In genomic region chr15:80706596-80706995, GRCm38 (mm10) we compare ENCODE assay signal across 9 mouse cellular contexts. TPM values are rescaled to one million over a fixed set of nuclear protein-coding genes. Genes with fewer than 3 reads are reported as not detected.
DNase-seq lines count a peak whose midpoint lies in the region; ATAC-seq and TF ChIP-seq lines count a peak whose summit lies in the region.
"Had no signal": no experiment of that assay in that cellular context is flagged by ENCODE, and none has a peak within 500 bp of the region (broad histone marks: within the 10 kb centered on the region; RNA-seq: fewer than 3 reads in every experiment).

No protein-coding gene starts in this region.

- DNase-seq in heart, embryonic 10.5 days (ENCODE audit: low spot score), result no peak
- DNase-seq in heart, postnatal 10 days, result no peak
- no peak for DNase-seq in CH12.LX (ENCODE audit: extremely low read depth)
- peak; percentile 31 for DNase-seq in forebrain, postnatal 0 days
- DNase-seq in frontal cortex, postnatal 25 days (ENCODE audit: low spot score in 2 of 2), result no peak
- DNase-seq in embryo, embryonic 9.5 days (ENCODE audit: extremely low spot score), result no peak
- no peak for DNase-seq in spleen, postnatal 36 days (ENCODE audit: low spot score in 2 of 2)

- no peak for TF ChIP-seq RAD21 in CH12.LX (IDR thresholded peaks at IDR 0.05; ENCODE audit: low read depth, low read length)

- intact Hi-C loops in heart, postnatal 10 days (cut with DNase I), result loop anchor here (1.0 to 2.0 kb wide), 3 partner anchors 92 to 242 kb away; partner anchors contain the start of gene Adsl

- TF ChIP-seq CTCF in CH12.LX (conservative IDR thresholded peaks at IDR 0.05 in 1 of 2, IDR thresholded peaks at IDR 0.05 in 1 of 2; ENCODE audit: low read depth in 2 of 2, low read length in 2 of 2), result no peak
- TF ChIP-seq CTCF in forebrain, postnatal 0 days (IDR thresholded peaks at IDR 0.05; ENCODE audit: low read depth), result no peak

- peak overlapping the region; percentile 80 for H3K4me2 ChIP-seq in CH12.LX (ENCODE audit: insufficient read depth, low read depth, poor library complexity, severe bottlenecking)
- peak overlapping the region; percentile 58 for H3K4me2 ChIP-seq in forebrain, postnatal 0 days (ENCODE audit: low read depth)
- H3K4me2 ChIP-seq in liver, embryonic 15.5 days, result peak overlapping the region; percentile 70

- no peak for TF ChIP-seq POLR2A in CH12.LX (IDR thresholded peaks at IDR 0.05; ENCODE audit: low read depth, low read length)

- 38% methylated on average over 11 of the region's 11 CpGs for WGBS in heart, embryonic 10.5 days
- 15% methylated on average over 11 of the region's 11 CpGs for WGBS in forebrain, postnatal 0 days
- WGBS in liver, embryonic 15.5 days (ENCODE audit: insufficient replicate concordance), result 19% methylated on average over 11 of the region's 11 CpGs

- no peak for TF ChIP-seq EP300 in CH12.LX (IDR thresholded peaks at IDR 0.05; ENCODE audit: low read length)

- H3K9me3 ChIP-seq in heart, embryonic 10.5 days, result no peaks in the 10 kb centered on the region
- no peaks in the 10 kb centered on the region for H3K9me3 ChIP-seq in CH12.LX (replicated peaks; ENCODE audit: low read length)
- H3K9me3 ChIP-seq in forebrain, postnatal 0 days (ENCODE audit: low read length), result no peaks in the 10 kb centered on the region
- H3K9me3 ChIP-seq in liver, embryonic 15.5 days (replicated peaks), result no peaks in the 10 kb centered on the region

- peaks cover 19% of the 10 kb centered on the region for H3K4me1 ChIP-seq in heart, embryonic 10.5 days
- peaks cover 8 to 32% of the 10 kb centered on the region in 2 experiments for H3K4me1 ChIP-seq in CH12.LX (ENCODE audit: control insufficient read depth in 1 of 2, insufficient read depth in 2 of 2)
- H3K4me1 ChIP-seq in forebrain, postnatal 0 days (ENCODE audit: insufficient read depth), result peaks cover 14% of the 10 kb centered on the region
- H3K4me1 ChIP-seq in liver, embryonic 15.5 days (replicated peaks), result peaks cover 31% of the 10 kb centered on the region

- H3K79me2 ChIP-seq in CH12.LX (replicated peaks; ENCODE audit: control insufficient read depth, extremely low read depth, insufficient read depth, poor library complexity, severe bottlenecking), result no peaks in the 10 kb centered on the region

- ATAC-seq in forebrain, postnatal 0 days, result no peak
- no peak for ATAC-seq in liver, embryonic 15.5 days (ENCODE audit: insufficient read depth)

- H3K27ac ChIP-seq in heart, embryonic 10.5 days, result peak overlapping the region; percentile 69
- H3K27ac ChIP-seq in CH12.LX (ENCODE audit: insufficient read depth, low read depth), result no peak overlapping the region
- 0 out of 2 replicates have a peak overlapping the region, but pooled peaks have one; percentile 9 for H3K27ac ChIP-seq in forebrain, postnatal 0 days (ENCODE audit: low read depth, low read length)
- H3K27ac ChIP-seq in liver, embryonic 15.5 days (replicated peaks), result peak overlapping the region; percentile 6

- H3K4me3 ChIP-seq in heart, embryonic 10.5 days, result peak overlapping the region; percentile 51
- H3K4me3 ChIP-seq in CH12.LX (replicated peaks in 1 of 3; ENCODE audit: low read depth in 2 of 3, low read length in 2 of 3, poor library complexity in 1 of 3), result peak overlapping the region in 2 of 3 experiments; percentile 28 to 45
- peak overlapping the region; percentile 28 for H3K4me3 ChIP-seq in forebrain, postnatal 0 days (ENCODE audit: low read depth, low read length)
- H3K4me3 ChIP-seq in liver, embryonic 15.5 days (replicated peaks), result peak overlapping the region; percentile 40

- in situ Hi-C loops in CH12.LX (cut with MboI; ENCODE audit: low pct_ligation_motif_present, low pct_unique_long_range_greater_than_20kb, low sequenced_read_pairs), result loop anchor here (10.0 to 25.0 kb wide), 2 partner anchors 238 to 481 kb away; partner anchors contain the start of genes Adsl and Mrtfa

- H3K36me3 ChIP-seq in heart, embryonic 10.5 days, result no peaks in the 10 kb centered on the region
- H3K36me3 ChIP-seq in CH12.LX (replicated peaks in 1 of 2; ENCODE audit: control insufficient read depth in 1 of 2, insufficient read depth in 1 of 2, low read length in 1 of 2), result no peaks in the 10 kb centered on the region
- H3K36me3 ChIP-seq in forebrain, postnatal 0 days (ENCODE audit: insufficient read depth), result no peaks in the 10 kb centered on the region
- no peaks in the 10 kb centered on the region for H3K36me3 ChIP-seq in liver, embryonic 15.5 days (replicated peaks)

- peak overlapping the region; percentile 66 for H3K9ac ChIP-seq in CH12.LX (ENCODE audit: insufficient read depth, low read depth)
- H3K9ac ChIP-seq in forebrain, postnatal 0 days, result peak overlapping the region; percentile 31; the same call in 1 of the 2 replicates
- H3K9ac ChIP-seq in liver, embryonic 15.5 days, result peak overlapping the region; percentile 31; the same call in 1 of the 2 replicates

- H3K27me3 ChIP-seq in heart, embryonic 10.5 days (ENCODE audit: insufficient read depth, poor library complexity, severe bottlenecking), result peaks cover 8% of the 10 kb centered on the region; the same call in 1 of the 2 replicates
- no peaks in the 10 kb centered on the region for H3K27me3 ChIP-seq in CH12.LX (replicated peaks)
- no peaks in the 10 kb centered on the region for H3K27me3 ChIP-seq in forebrain, postnatal 0 days (ENCODE audit: insufficient read depth, low read length)
- no peaks in the 10 kb centered on the region for H3K27me3 ChIP-seq in liver, embryonic 15.5 days

- dilution Hi-C loops in CH12.LX (cut with MboI; ENCODE audit: extremely low pct_ligation_motif_present, extremely low pct_unique_long_range_greater_than_20kb, low sequenced_read_pairs), result no loop called here

TF ChIP-seq in CH12.LX, 34 proteins besides CTCF, POLR2A, EP300 and RAD21:
- no peak for TF ChIP-seq SIN3A (IDR thresholded peaks at IDR 0.05; ENCODE audit: low read length)
- no peak for TF ChIP-seq MEF2A (IDR thresholded peaks at IDR 0.05; ENCODE audit: borderline replicate concordance, low read depth, low read length)
- TF ChIP-seq USF1 (IDR thresholded peaks at IDR 0.05; ENCODE audit: low read depth, low read length), result no peak
- TF ChIP-seq NRF1 (IDR thresholded peaks at IDR 0.05; ENCODE audit: low read depth, low read length), result no peak
- no peak for TF ChIP-seq RCOR1 (conservative IDR thresholded peaks at IDR 0.05; ENCODE audit: low read depth, low read length)
- no peak for TF ChIP-seq IRF4 (IDR thresholded peaks at IDR 0.05; ENCODE audit: low read depth, low read length)
- TF ChIP-seq ZC3H11A (IDR thresholded peaks at IDR 0.05; ENCODE audit: low read depth, low read length), result no peak
- no peak for TF ChIP-seq ETS1 (conservative IDR thresholded peaks at IDR 0.05; ENCODE audit: low read depth, low read length)
- no peak for TF ChIP-seq SMC3 (IDR thresholded peaks at IDR 0.05; ENCODE audit: low read depth, low read length)
- no peak for TF ChIP-seq CHD1 (IDR thresholded peaks at IDR 0.05; ENCODE audit: low read depth, low read length)
- TF ChIP-seq TBP (conservative IDR thresholded peaks at IDR 0.05; ENCODE audit: low read depth, low read length), result no peak
- no peak for TF ChIP-seq ELF1 (IDR thresholded peaks at IDR 0.05; ENCODE audit: low read depth, low read length)
- TF ChIP-seq BHLHE40 (IDR thresholded peaks at IDR 0.05; ENCODE audit: low read depth, low read length), result no peak
- TF ChIP-seq TCF12 (IDR thresholded peaks at IDR 0.05; ENCODE audit: low read depth, low read length), result no peak
- no peak for TF ChIP-seq USF2 (conservative IDR thresholded peaks at IDR 0.05; ENCODE audit: low read depth, low read length)

RNA-seq across cellular contexts. Expression of gene Tnrc6b, which starts 4.5 kb away (rescaled TPM):
- polyA plus RNA-seq in heart, embryonic 10.5 days (2016; fragmentation: Nextera tagmentation; extraction: Ambion mirVana), result 28.5 and 40.2 TPM in 2 replicates
- 10 to 100 TPM; 56.1 to 56.4 TPM for total RNA-seq in heart, postnatal 10 days (2021)
- total RNA-seq in CH12.LX (2012; rRNA removed) (16.1 and 16.2 TPM in 2 replicates), CH12.LX (2014; rRNA removed) (5.1 and 6.0 TPM in 2 replicates)
- polyA plus RNA-seq in CH12.LX (2012; ENCODE audit: insufficient read length, low read depth), result 15.0 and 17.1 TPM in 2 replicates
- 21.8 and 24.0 TPM in 2 replicates for total RNA-seq in forebrain, postnatal 0 days (2014; rRNA removed)
- polyA plus RNA-seq in forebrain, postnatal 0 days (2015; fragmentation: Nextera tagmentation; extraction: Ambion mirVana), result 10.3 and 21.0 TPM in 2 replicates
- polyA plus RNA-seq in liver, embryonic 15.5 days (2015; fragmentation: Nextera tagmentation; extraction: Ambion mirVana), result 18.3 and 20.8 TPM in 2 replicates

RNA-seq across cellular contexts. Expression of gene Fam83f, which starts 34.9 kb away (rescaled TPM):
- 0.31 and 0.50 TPM in 2 replicates for polyA plus RNA-seq in heart, embryonic 10.5 days (2016; fragmentation: Nextera tagmentation; extraction: Ambion mirVana)
- total RNA-seq in heart, postnatal 10 days (2021), result under 1 TPM; 0.19 to 0.22 TPM
- 0.04 and 0.08 TPM in 2 replicates for total RNA-seq in CH12.LX (2012; rRNA removed)
- 0.16 and 0.27 TPM in 2 replicates for total RNA-seq in CH12.LX (2014; rRNA removed)
- 0.19 and 0.20 TPM in 2 replicates for polyA plus RNA-seq in CH12.LX (2012; ENCODE audit: insufficient read length, low read depth)
- total RNA-seq in forebrain, postnatal 0 days (2014; rRNA removed), result 0.23 and 1.1 TPM in 2 replicates
- polyA plus RNA-seq in forebrain, postnatal 0 days (2015; fragmentation: Nextera tagmentation; extraction: Ambion mirVana), result 0.11 and 0.36 TPM in 2 replicates
- 3.7 and 5.0 TPM in 2 replicates for polyA plus RNA-seq in liver, embryonic 15.5 days (2015; fragmentation: Nextera tagmentation; extraction: Ambion mirVana)
- total RNA-seq: layer of hippocampus, postnatal 36 days had no signal
